Mouse (Mus musculus) stomach, postnatal 0 days (tissue): ENCODE data around the gene Cldn18.

Source experiments
- CTCF ChIP-seq: IDR thresholded peaks from 2 replicates; pipeline ENCODE4 v1.5.1; 2016; ENCODE audit warnings: antibody characterized with exemption, low read depth, mild to moderate bottlenecking, moderate library complexity
- EP300 ChIP-seq: optimal IDR thresholded peaks from 2 replicates; pipeline ENCODE3; 2016; ENCODE audit warnings: antibody characterized with exemption

DNA sequence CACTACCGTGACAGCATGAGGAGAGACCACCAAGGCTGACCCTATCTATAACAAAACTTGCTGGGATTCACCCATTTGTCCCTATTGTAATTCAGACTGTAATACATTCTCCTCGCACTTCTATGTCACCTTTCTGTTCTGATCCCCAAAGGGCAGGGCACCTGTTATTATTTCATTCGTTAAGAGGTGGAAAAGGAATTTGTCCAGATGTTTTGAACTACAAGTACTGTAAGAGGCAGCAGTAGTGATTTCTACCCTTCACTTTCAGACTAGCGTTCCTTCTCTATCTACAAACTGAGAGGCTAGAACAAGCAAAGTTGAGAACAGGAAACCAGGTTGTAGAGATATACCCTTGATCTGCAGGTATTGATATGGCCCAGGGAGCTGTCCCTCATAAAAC, 6.8 kb downstream of the Cldn18 start:
- TF ChIP-seq CTCF (no peak), EP300 (no peak)
